Mouse (Mus musculus) C2C12 (cell line): ENCODE measurements around the gene Myh7. TPM values are rescaled to one million over a fixed set of nuclear protein-coding genes. Genes with fewer than 3 reads are reported as not detected.

Experiments
- H3K27me3 ChIP-seq: one replicate; pipeline ENCODE4 v1.6.1; 2011; ENCODE audit not compliant: control insufficient read depth, insufficient read depth, insufficient read length
- H3K36me3 ChIP-seq: one replicate; pipeline ENCODE4 v1.6.1; 2011; ENCODE audit not compliant: control insufficient read depth, insufficient read depth
- H3K4me3 ChIP-seq: one replicate; pipeline ENCODE4 v1.5.1; 2011; ENCODE audit warnings: mild to moderate bottlenecking, control low read depth; ENCODE audit not compliant: poor library complexity, insufficient read depth, severe bottlenecking
- H3K79me2 ChIP-seq: one replicate; pipeline ENCODE4 v1.6.1; 2011; ENCODE audit not compliant: control insufficient read depth, insufficient read depth
- H3K79me3 ChIP-seq: one replicate; pipeline ENCODE4 v1.6.1; 2011; ENCODE audit warnings: low read depth, control low read depth
- H3ac ChIP-seq: one replicate; pipeline ENCODE3; 2011; ENCODE audit warnings: low read depth; ENCODE audit not compliant: control insufficient read depth, insufficient read length
- CEBPB ChIP-seq: IDR thresholded peaks from one replicate; pipeline ENCODE4 v1.6.1; 2011; ENCODE audit warnings: low read depth, mild to moderate bottlenecking, control low read depth, moderate library complexity
- CTCF ChIP-seq: IDR thresholded peaks from one replicate; pipeline ENCODE4 v1.5.1; 2011; ENCODE audit not compliant: control insufficient read depth, insufficient read depth, insufficient read length
- FOSL1 ChIP-seq: IDR thresholded peaks from one replicate; pipeline ENCODE4 v1.8.0; 2011; ENCODE audit warnings: mild to moderate bottlenecking, low read length; ENCODE audit not compliant: poor library complexity, insufficient read depth, severe bottlenecking
- MAX ChIP-seq: IDR thresholded peaks from one replicate; pipeline ENCODE4 v1.6.1; 2011; ENCODE audit warnings: mild to moderate bottlenecking, control low read depth
- MYOD1 ChIP-seq: IDR thresholded peaks from one replicate; pipeline ENCODE4 v1.6.1; 2011; ENCODE audit warnings: low read depth; ENCODE audit not compliant: control insufficient read depth, insufficient read length
- MYOG ChIP-seq: IDR thresholded peaks from one replicate; pipeline ENCODE4 v1.6.1; 2011; ENCODE audit not compliant: control insufficient read depth, insufficient read length; ENCODE audit errors: extremely low read depth
- USF1 ChIP-seq: IDR thresholded peaks from one replicate; pipeline ENCODE4 v1.6.1; 2011; ENCODE audit warnings: low read depth, mild to moderate bottlenecking, control low read depth, moderate library complexity
- polyA plus RNA-seq: library from polyadenylated mRNA; unstranded; fragments of >200 nt; fragmentation: generic; extraction: Trizol; gene quantifications from one replicate; pipeline ENCODE4 v1.2.1, GENCODE M21; 2012; ENCODE audit warnings: missing spikeins

The Myh7 gene
- polyA plus RNA-seq, 1 experiment: 0.11 TPM

DNA sequence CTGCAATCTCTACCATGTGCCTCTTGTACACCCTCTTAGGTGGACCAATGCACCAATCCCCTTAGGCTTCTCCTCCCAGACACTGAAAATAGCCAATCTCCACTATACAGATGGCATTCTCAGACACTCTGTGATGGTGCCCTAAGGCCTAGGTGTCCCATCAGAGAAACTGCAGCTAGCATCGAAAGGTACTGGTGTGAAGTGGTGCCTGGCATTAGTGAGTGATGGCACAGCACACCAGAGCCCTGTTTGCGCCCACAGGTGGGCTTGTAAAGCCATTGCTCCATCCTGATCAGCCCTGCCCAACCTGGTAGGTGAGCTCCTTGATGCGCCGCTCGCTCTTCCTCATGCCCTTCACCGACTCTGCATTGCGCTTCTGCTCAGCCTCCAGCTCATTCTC is 50.5 kb downstream of the Myh7 start:
- Histone ChIP-seq H3K27me3 (peaks cover 24% of the 10 kb centered on the region), H3K36me3 (no peaks in the 10 kb centered on the region), H3K79me3 (no peaks in the 10 kb centered on the region), H3K79me2 (no peaks in the 10 kb centered on the region), H3ac (no peak overlapping the region), H3K4me3 (no peak overlapping the region)
- TF ChIP-seq FOSL1: no peak
- TF ChIP-seq MYOG: no peak
- TF ChIP-seq CTCF: no peak
- TF ChIP-seq MAX: no peak
- TF ChIP-seq USF1: no peak
- no peak for TF ChIP-seq MYOD1
- TF ChIP-seq CEBPB: no peak

- H3K79me2 ChIP-seq: no peaks in the 10 kb centered on the region
- H3K79me3 ChIP-seq: no peaks in the 10 kb centered on the region
- no peak overlapping the region for H3ac ChIP-seq
- TF ChIP-seq USF1 (no peak), CTCF (no peak), FOSL1 (no peak), CEBPB (no peak), MYOG (no peak), MAX (no peak), MYOD1 (no peak)
- H3K4me3 ChIP-seq: no peak overlapping the region
- H3K36me3 ChIP-seq: no peaks in the 10 kb centered on the region
- H3K27me3 ChIP-seq: peaks cover 13% of the 10 kb centered on the region
Measured at GRCm38 (mm10) chr14:54942479-54942878, 51.9 kb downstream of the Myh7 start.

DNA sequence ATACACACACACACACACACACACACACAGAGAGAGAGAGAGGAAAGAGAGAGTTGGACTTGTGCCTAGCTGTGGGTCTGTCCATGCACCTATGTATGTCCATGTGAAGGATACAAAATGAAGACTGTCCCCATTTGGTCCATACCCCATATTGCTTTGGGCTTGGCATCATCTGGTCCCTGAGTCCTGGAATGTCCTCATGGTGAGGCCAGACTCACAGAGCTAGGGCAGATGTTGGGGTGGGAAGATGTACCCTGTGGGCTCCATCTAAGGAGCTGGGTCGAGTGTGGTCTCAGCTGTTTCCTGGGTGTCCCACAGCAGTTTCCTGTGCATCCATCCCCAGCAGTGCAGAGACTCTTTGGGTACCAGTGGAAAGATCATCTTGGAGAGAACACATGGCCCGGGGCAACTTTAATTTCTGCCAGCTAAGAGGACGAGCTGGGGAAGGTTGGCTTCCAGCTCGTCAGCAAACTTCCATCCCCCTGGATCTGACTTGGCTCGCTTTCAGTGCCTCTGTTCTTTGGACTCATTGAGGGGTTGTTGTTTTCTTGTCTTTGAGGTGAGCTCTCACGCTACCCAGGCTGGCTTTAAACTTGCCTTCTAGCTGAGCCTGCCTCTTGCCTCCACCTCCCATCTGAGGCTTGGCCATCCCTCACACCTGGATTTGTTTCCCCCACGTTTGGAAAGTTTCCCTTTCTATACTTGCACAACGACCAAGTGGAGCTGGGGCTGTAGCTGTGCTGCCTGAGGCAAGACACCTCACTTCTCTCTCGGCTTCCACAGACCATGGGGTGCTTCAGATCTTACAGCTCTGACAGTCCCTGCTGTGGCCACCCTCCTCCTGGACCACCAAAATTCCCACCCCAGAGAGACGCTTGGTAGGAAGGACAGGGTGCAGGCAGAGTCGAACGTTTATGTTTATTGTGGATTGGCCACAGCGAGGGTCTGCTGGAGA is 53.1 kb downstream of the Myh7 start:
- H3ac ChIP-seq: no peak overlapping the region
- H3K79me3 ChIP-seq: no peaks in the 10 kb centered on the region
- TF ChIP-seq MYOG: no peak
- no peak for TF ChIP-seq MAX
- no peak for TF ChIP-seq FOSL1
- no peak for TF ChIP-seq MYOD1
- TF ChIP-seq USF1: no peak
- TF ChIP-seq CEBPB: no peak
- TF ChIP-seq CTCF: no peak
- peaks cover 15% of the 10 kb centered on the region for H3K27me3 ChIP-seq
- no peaks in the 10 kb centered on the region for H3K36me3 ChIP-seq
- no peaks in the 10 kb centered on the region for H3K79me2 ChIP-seq
- no peak overlapping the region for H3K4me3 ChIP-seq

DNA sequence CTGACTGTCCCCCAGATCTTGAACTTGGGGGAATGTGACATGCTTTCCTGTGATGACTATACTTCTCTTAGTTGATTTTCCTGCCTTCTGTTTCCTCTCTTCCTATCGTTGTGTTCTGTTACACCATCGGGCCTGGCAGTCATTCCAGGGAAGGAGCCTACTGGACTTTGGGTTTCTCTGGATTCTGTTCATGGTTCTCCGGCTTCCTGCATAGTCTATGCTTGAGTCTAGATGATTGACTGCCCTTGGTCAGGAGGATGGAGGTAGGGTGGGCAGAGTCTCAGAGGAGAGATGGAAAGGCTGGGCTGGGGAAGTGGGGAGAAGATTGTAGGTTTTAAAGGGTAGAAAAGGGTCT is 54.3 kb downstream of the Myh7 start:
- Histone ChIP-seq H3ac (no peak overlapping the region), H3K27me3 (peaks cover 20% of the 10 kb centered on the region), H3K36me3 (no peaks in the 10 kb centered on the region), H3K4me3 (no peak overlapping the region), H3K79me2 (no peaks in the 10 kb centered on the region), H3K79me3 (no peaks in the 10 kb centered on the region)
- TF ChIP-seq FOSL1 (no peak), MAX (no peak), USF1 (no peak), CTCF (no peak), CEBPB (no peak), MYOG (no peak), MYOD1 (no peak)

GRCm38 (mm10) chr14:54939434-54940175 is 54.8 kb downstream of the Myh7 start:
- H3ac ChIP-seq: no peak overlapping the region
- TF ChIP-seq CEBPB (no peak), MAX (no peak), FOSL1 (no peak), MYOD1 (no peak)
- H3K4me3 ChIP-seq: no peak overlapping the region
- H3K79me3 ChIP-seq: no peaks in the 10 kb centered on the region
- H3K36me3 ChIP-seq: no peaks in the 10 kb centered on the region
- H3K79me2 ChIP-seq: no peaks in the 10 kb centered on the region
- H3K27me3 ChIP-seq: peaks cover 26% of the 10 kb centered on the region
